Mouse (Mus musculus): ENCODE data around the gene Npat.

- TF ChIP-seq CTCF (IDR thresholded peaks at IDR 0.05) (no peak), EP300 (IDR thresholded peaks at IDR 0.05) (no peak)
Measured at GRCm38 (mm10) chr9:53614286-53614685, 77.4 kb downstream of the Npat start.
